Mouse (Mus musculus): ENCODE measurements around the gene Maea.
"Not testable (repeated sequence)": the region's sequence is repeated elsewhere in the genome, so short reads cannot be mapped to it uniquely, and the experiment has no call there.

Maea gene

GRCm38 (mm10) chr5:33335273-33335976 is at the start of gene Maea:
Gene Maea, plus strand, starts transcription at chr5:33335509.
- peak; percentile 91 for DNase-seq (ENCODE audit: low spot score)

- no peak for DNase-seq (ENCODE audit: low spot score)
Observed at GRCm38 (mm10) chr5:33293796-33294430, 41.4 kb upstream of the Maea start.

GRCm38 (mm10) chr5:33297164-33297563 is 38.1 kb upstream of the Maea start:
- no peak for DNase-seq (ENCODE audit: low spot score)

- DNase-seq (ENCODE audit: low spot score): no peak
Observed at GRCm38 (mm10) chr5:33301801-33302200, 33.5 kb upstream of the Maea start.

- no peak for DNase-seq (ENCODE audit: low spot score)
Observed at GRCm38 (mm10) chr5:33310704-33311462, 24.4 kb upstream of the Maea start.

- DNase-seq (ENCODE audit: low spot score): no peak
Observed at GRCm38 (mm10) chr5:33312192-33312591, 23.1 kb upstream of the Maea start.

GRCm38 (mm10) chr5:33324491-33324890 is 10.8 kb upstream of the Maea start:
- DNase-seq (ENCODE audit: low spot score): no peak

- DNase-seq (ENCODE audit: low spot score): no peak
Observed at GRCm38 (mm10) chr5:33334381-33335272, 682 bp upstream of the Maea start.

- peak; percentile 7 for DNase-seq (ENCODE audit: low spot score)
Observed at GRCm38 (mm10) chr5:33335977-33336360, 660 bp downstream of the Maea start.

GRCm38 (mm10) chr5:33337206-33337605 is 1.9 kb downstream of the Maea start:
- no peak for DNase-seq (ENCODE audit: low spot score)

GRCm38 (mm10) chr5:33341165-33341564 is 5.9 kb downstream of the Maea start:
- DNase-seq (ENCODE audit: low spot score): no peak

GRCm38 (mm10) chr5:33342248-33342647 is 6.9 kb downstream of the Maea start:
- DNase-seq (ENCODE audit: low spot score): not testable (repeated sequence)

- DNase-seq (ENCODE audit: low spot score): no peak
Observed at GRCm38 (mm10) chr5:33342821-33343220, 7.5 kb downstream of the Maea start.

- DNase-seq (ENCODE audit: low spot score): no peak
Observed at GRCm38 (mm10) chr5:33343571-33343970, 8.3 kb downstream of the Maea start.

GRCm38 (mm10) chr5:33344070-33344469 is 8.8 kb downstream of the Maea start:
- no peak for DNase-seq (ENCODE audit: low spot score)

- DNase-seq (ENCODE audit: low spot score): no peak
Observed at GRCm38 (mm10) chr5:33347620-33348019, 12.3 kb downstream of the Maea start.

- DNase-seq (ENCODE audit: low spot score): no peak
Observed at GRCm38 (mm10) chr5:33349205-33349604, 13.9 kb downstream of the Maea start.

- no peak for DNase-seq (ENCODE audit: low spot score)
Observed at GRCm38 (mm10) chr5:33349706-33350105, 14.4 kb downstream of the Maea start.

- DNase-seq (ENCODE audit: low spot score): no peak
Observed at GRCm38 (mm10) chr5:33351556-33352272, 16.4 kb downstream of the Maea start.

GRCm38 (mm10) chr5:33352273-33352645 is 16.9 kb downstream of the Maea start:
- no peak for DNase-seq (ENCODE audit: low spot score)

GRCm38 (mm10) chr5:33353011-33353410 is 17.7 kb downstream of the Maea start:
- no peak for DNase-seq (ENCODE audit: low spot score)

Measured in ovary, postnatal 14 days (tissue).